Mouse (Mus musculus) heart, postnatal 0 days (tissue): ENCODE data around the gene Mydgf. TPM values are rescaled to one million over a fixed set of nuclear protein-coding genes. Genes with fewer than 3 reads are reported as not detected.

Experiments used
- ATAC-seq: fragments of 200-750 bp; cut with Nextera tagmentation; 2 replicates; pipeline ENCODE4 v1.8.0; 2017; ENCODE audit warnings: low read depth, moderate number of reproducible peaks, moderate library complexity; ENCODE audit not compliant: insufficient read depth
- DNase-seq: peaks from one replicate; pipeline ENCODE4 v3.0.0-alpha.2; 2016; ENCODE audit warnings: low spot score
- H3K27ac ChIP-seq: fragments of 300-500 bp; sonication (generic); 2 replicates; pipeline ENCODE4 v1.5.1; 2014; ENCODE audit warnings: low read depth, mild to moderate bottlenecking
- H3K27me3 ChIP-seq: fragments of 300-500 bp; sonication (generic); 2 replicates; pipeline ENCODE4 v1.6.1; 2014; ENCODE audit warnings: low read length, mixed read lengths; ENCODE audit not compliant: control insufficient read depth, insufficient read depth
- H3K36me3 ChIP-seq: fragments of 300-500 bp; sonication (generic); replicated peaks from 2 replicates; pipeline ENCODE4 v1.6.1; 2014; ENCODE audit warnings: low read length, mixed read lengths; ENCODE audit not compliant: control insufficient read depth, insufficient read depth
- H3K4me1 ChIP-seq: fragments of 300-500 bp; sonication (generic); 2 replicates; pipeline ENCODE4 v1.6.1; 2014; ENCODE audit warnings: antibody characterized with exemption; ENCODE audit not compliant: control insufficient read depth, insufficient read depth
- H3K4me2 ChIP-seq: fragments of 300-500 bp; sonication (generic); 2 replicates; pipeline ENCODE4 v1.6.1; 2014; ENCODE audit warnings: low read depth, mild to moderate bottlenecking, low read length, moderate library complexity
- H3K4me3 ChIP-seq: fragments of 300-500 bp; sonication (generic); 2 replicates; pipeline ENCODE4 v1.5.1; 2014; ENCODE audit warnings: low read depth, low read length
- H3K9ac ChIP-seq: fragments of 300-500 bp; sonication (generic); replicated peaks from 2 replicates; pipeline ENCODE4 v1.6.1; 2014; ENCODE audit warnings: low read depth, low read length, mixed read lengths
- H3K9me3 ChIP-seq: fragments of 300-500 bp; sonication (generic); replicated peaks from 2 replicates; pipeline ENCODE4 v1.6.1; 2016; ENCODE audit warnings: low read length; ENCODE audit not compliant: control insufficient read depth
- CTCF ChIP-seq: IDR thresholded peaks from 2 replicates; pipeline ENCODE4 v1.5.1; 2016; ENCODE audit warnings: antibody characterized with exemption, control low read depth, low read depth
- EP300 ChIP-seq: IDR thresholded peaks from 2 replicates; pipeline ENCODE4 v1.6.1; 2016; ENCODE audit warnings: antibody characterized with exemption, low read depth
- WGBS: fragments of 180-500 bp; shearing (Covaris S2); extraction: QIAGEN DNeasy Blood & Tissue Kit; methylation state at CpG from one replicate; pipeline ENCODE4 v1.1.7; 2014; 5-methylcytosine and 5-hydroxymethylcytosine counted together
- polyA plus RNA-seq: library from polyadenylated mRNA; unstranded; fragments of >200 nt; fragmentation: Nextera tagmentation; extraction: Ambion mirVana; gene quantifications from 2 replicates; pipeline ENCODE4 v1.2.1, GENCODE M21; 2015
- total RNA-seq: library from RNA; depleted of rRNA; stranded (reverse); fragments of >200 nt; gene quantifications from 2 replicates; pipeline ENCODE4 v1.2.3, GENCODE M21; 2014; ENCODE audit warnings: low replicate concordance

Mydgf gene
- total and polyA plus RNA-seq, 2 experiments from 2014 or later, result 42.9 to 52.0 TPM

DNA sequence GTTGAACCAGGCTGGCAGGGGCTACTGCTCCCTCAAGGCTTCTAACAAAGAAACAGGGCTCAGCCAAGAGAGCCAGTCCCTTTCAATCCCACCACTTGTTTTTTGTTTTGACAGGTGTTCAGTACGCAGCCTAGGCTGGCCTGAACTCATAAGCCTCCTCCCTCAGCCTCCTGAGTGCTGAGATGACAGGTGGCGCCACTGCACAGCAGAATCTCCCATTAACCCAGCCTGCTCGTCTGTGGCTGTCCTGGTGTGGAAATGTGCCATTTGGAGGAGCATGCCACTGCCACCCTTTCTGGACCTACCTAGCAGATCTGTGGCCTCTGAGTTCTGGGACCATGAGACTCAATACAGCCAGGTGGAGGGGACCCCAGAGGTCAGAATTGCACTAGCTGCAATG lies 20.0 kb upstream of the Mydgf start:
- H3K9ac ChIP-seq, result no peak overlapping the region
- H3K36me3 ChIP-seq, result peaks cover 87% of the 10 kb centered on the region
- DNase-seq, result no peak
- no peaks in the 10 kb centered on the region for H3K27me3 ChIP-seq
- 68% methylated on average over 3 of the region's 3 CpGs for WGBS
- H3K4me3 ChIP-seq, result no peak overlapping the region
- H3K4me1 ChIP-seq, result no peaks in the 10 kb centered on the region
- no peak overlapping the region for H3K27ac ChIP-seq
- H3K4me2 ChIP-seq, result no peak overlapping the region
- TF ChIP-seq CTCF (peak; percentile 23; the same call in 1 of the 2 replicates), EP300 (no peak)
- no peak for ATAC-seq
- H3K9me3 ChIP-seq, result no peaks in the 10 kb centered on the region

DNA sequence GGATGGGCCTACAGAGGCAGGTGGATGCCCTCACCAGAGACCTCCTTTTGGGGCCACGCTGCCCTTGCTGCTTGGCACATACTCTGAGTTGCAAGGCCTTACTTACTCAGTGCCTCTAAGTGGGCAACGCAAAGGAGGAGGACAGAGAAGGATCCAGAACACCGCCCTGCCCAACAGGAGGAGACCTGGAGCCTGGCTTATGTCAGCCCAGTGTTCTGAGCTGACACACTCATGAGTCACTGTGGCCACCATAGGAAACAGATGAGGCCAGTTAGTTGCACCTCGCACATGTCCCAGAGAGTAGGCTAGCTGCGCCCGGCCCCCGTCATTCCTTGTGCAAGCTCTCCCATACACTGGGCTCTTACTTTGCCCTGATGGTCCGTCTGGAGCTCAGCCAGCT lies 18.8 kb upstream of the Mydgf start:
- ATAC-seq (no peak), DNase-seq (no peak)
- TF ChIP-seq CTCF (no peak), EP300 (no peak)
- H3K9me3 ChIP-seq, result no peaks in the 10 kb centered on the region
- H3K27me3 ChIP-seq, result no peaks in the 10 kb centered on the region
- no peak overlapping the region for H3K9ac ChIP-seq
- no peak overlapping the region for H3K4me3 ChIP-seq
- H3K4me2 ChIP-seq, result no peak overlapping the region
- peaks cover 87% of the 10 kb centered on the region for H3K36me3 ChIP-seq
- no peaks in the 10 kb centered on the region for H3K4me1 ChIP-seq
- no peak overlapping the region for H3K27ac ChIP-seq
- WGBS, result 91% methylated on average over 8 of the region's 8 CpGs

DNA sequence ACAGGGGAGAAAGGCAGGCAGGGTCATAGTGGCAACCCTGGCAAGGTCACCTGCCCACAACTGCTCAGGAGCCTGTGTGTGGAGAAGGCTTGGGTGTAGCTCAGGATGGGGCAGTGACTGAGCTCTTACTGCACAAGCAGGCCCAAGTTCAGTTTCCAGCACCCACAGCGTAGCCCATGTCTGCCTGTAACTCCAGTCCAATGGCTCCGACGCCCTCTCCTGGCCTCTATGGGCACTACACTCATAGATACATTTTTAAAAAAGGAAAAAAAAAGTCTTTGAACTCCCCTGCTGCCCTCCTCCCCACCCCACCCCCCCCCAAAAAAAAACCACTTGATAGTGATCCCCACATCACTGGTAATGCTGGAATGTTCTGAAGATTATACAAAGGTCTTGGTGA lies 17.9 kb upstream of the Mydgf start:
- no peak for TF ChIP-seq EP300
- 0 out of 2 replicates have a peak, but pooled peaks have one; percentile 3 for TF ChIP-seq CTCF
- WGBS, result 68% methylated on average over 3 of the region's 3 CpGs

GRCm38 (mm10) chr17:56200586-56200985 lies 16.9 kb upstream of the Mydgf start:
- Histone ChIP-seq H3K27ac (no peak overlapping the region), H3K36me3 (peaks cover 87% of the 10 kb centered on the region), H3K27me3 (no peaks in the 10 kb centered on the region), H3K9me3 (no peaks in the 10 kb centered on the region), H3K4me2 (no peak overlapping the region), H3K9ac (no peak overlapping the region), H3K4me1 (no peaks in the 10 kb centered on the region), H3K4me3 (no peak overlapping the region)
- ATAC-seq (no peak), DNase-seq (no peak)
- TF ChIP-seq CTCF (peak; percentile 22; the same call in 1 of the 2 replicates), EP300 (no peak)
- WGBS, result 83% methylated on average over 9 of the region's 9 CpGs

More for the DNA sequence above, 17.9 kb upstream of the Mydgf start:
- Histone ChIP-seq H3K4me2 (no peak overlapping the region), H3K27ac (no peak overlapping the region), H3K9me3 (no peaks in the 10 kb centered on the region), H3K27me3 (no peaks in the 10 kb centered on the region), H3K36me3 (peaks cover 87% of the 10 kb centered on the region), H3K4me1 (no peaks in the 10 kb centered on the region), H3K9ac (no peak overlapping the region), H3K4me3 (no peak overlapping the region)
- ATAC-seq, result no peak
- no peak for DNase-seq

DNA sequence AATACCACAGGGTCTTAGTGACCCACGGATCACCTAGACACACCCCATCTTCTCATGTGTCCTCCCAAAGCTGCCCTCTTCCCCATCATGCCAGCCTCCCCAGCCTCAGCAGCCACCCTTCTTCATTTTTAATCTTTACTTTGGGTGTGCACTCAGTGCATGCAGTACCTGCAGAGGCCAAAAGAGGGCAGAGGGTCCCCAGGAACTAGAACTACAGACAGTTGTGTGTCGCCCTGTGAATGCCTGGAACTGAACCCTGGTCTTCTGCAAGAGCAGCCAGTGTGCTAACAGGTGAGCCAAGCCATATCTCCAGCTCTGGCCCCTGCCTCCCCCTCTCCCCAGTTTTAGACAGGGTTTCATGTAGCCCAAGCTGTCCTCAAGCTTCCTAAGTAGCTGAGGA lies 13.1 kb upstream of the Mydgf start:
- peaks cover 84% of the 10 kb centered on the region for H3K36me3 ChIP-seq
- 70% methylated on average over 2 of the region's 2 CpGs for WGBS

DNA sequence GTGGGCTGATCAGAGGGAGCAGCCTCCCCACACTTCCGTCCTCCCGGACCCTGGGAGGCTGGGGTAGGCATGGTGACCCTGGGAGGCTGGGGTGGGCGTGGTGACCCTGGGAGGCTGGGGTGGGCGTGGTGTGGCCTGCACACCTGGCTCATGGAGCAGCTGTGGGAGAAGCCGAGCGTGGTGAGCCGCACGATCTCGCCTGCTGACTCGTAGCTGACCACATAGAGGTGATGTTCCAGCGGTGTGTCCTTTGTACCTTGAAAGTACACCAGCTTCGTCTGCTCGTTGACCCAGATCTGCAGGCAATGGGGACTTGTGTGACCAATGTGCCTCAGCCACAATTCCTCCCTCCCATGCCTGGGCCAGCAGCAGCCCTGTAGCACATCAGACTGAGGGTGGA lies 11.0 kb upstream of the Mydgf start:
- DNase-seq (no peak), ATAC-seq (no peak)
- H3K36me3 ChIP-seq, result peaks cover 91% of the 10 kb centered on the region
- 87% methylated on average over 13 of the region's 13 CpGs for WGBS
- H3K9me3 ChIP-seq, result no peaks in the 10 kb centered on the region
- H3K9ac ChIP-seq, result no peak overlapping the region
- H3K4me1 ChIP-seq, result no peaks in the 10 kb centered on the region
- no peak overlapping the region for H3K4me3 ChIP-seq
- H3K27me3 ChIP-seq, result no peaks in the 10 kb centered on the region
- H3K4me2 ChIP-seq, result no peak overlapping the region
- no peak overlapping the region for H3K27ac ChIP-seq
- TF ChIP-seq CTCF (no peak), EP300 (no peak)

More for the DNA sequence above, 13.1 kb upstream of the Mydgf start:
- no peak overlapping the region for H3K4me3 ChIP-seq
- no peaks in the 10 kb centered on the region for H3K27me3 ChIP-seq
- DNase-seq (no peak), ATAC-seq (no peak)
- TF ChIP-seq CTCF (peak; percentile 44), EP300 (no peak)
- H3K4me1 ChIP-seq, result no peaks in the 10 kb centered on the region
- no peak overlapping the region for H3K9ac ChIP-seq
- H3K9me3 ChIP-seq, result no peaks in the 10 kb centered on the region
- H3K27ac ChIP-seq, result no peak overlapping the region
- no peak overlapping the region for H3K4me2 ChIP-seq
